Mouse (Mus musculus): ENCODE measurements around the gene Plk3. TPM values are rescaled to one million over a fixed set of nuclear protein-coding genes. Genes with fewer than 3 reads are reported as not detected.

Gene Plk3
- polyA plus RNA-seq, 1 experiment = 23.9 TPM

GRCm38 (mm10) chr4:117148815-117149214 is 15.1 kb upstream of the Plk3 start:
- no peaks in the 10 kb centered on the region for H3K27me3 ChIP-seq (ENCODE audit: control insufficient read depth, insufficient read depth, low read length)
- H3K4me1 ChIP-seq (ENCODE audit: control insufficient read depth, insufficient read depth, insufficient read length, low read length) = no peaks in the 10 kb centered on the region
- H3K27ac ChIP-seq (ENCODE audit: insufficient read depth, low read depth, low read length) = no peak overlapping the region
- no peak overlapping the region for H3K4me3 ChIP-seq (ENCODE audit: low read depth, low read length)
- peaks cover 31% of the 10 kb centered on the region for H3K36me3 ChIP-seq (ENCODE audit: control insufficient read depth, insufficient read depth, low read length)
- 77% methylated on average over 24 of the region's 24 CpGs for WGBS
- TF ChIP-seq POLR2A (IDR thresholded peaks at IDR 0.05; ENCODE audit: low read depth, low read length) = no peak
- no peak for TF ChIP-seq CTCF (IDR thresholded peaks at IDR 0.05; ENCODE audit: extremely low read depth, insufficient read length, insufficient replicate concordance, low read depth, low read length)

DNA sequence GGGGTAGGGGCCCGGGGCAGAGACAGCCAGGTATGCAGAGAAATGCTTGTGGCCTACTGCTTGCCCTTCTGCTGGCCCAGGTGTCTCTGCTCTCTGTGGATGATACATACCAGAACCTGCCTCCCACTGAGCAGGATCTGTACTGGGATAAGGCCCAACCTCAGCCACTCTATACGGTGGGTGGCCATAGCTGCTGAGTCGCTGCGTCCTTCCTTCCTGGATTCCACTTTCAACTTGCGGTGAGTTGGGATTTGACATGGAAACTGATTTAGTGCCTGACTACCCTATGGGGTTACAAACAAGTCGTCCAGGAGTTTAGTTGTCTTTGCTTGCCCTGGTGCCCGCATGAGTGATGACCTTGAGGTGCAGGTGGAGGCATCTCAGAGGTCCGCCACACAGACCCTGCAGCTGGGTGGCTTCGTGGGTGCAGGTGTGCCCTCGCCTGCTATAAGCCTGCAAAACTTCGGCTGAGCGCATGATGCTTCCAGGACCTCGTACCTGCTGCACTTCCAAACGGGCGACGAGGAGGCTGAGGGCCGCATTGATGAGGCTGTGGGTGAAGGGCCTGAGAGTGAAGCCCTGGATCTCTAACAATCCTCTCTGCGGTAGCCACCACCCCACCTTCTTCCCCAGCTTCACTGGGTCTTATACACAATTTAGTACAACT is 14.4 kb upstream of the Plk3 start:
- no peak overlapping the region for H3K27ac ChIP-seq (ENCODE audit: insufficient read depth, low read depth, low read length)
- 69% methylated on average over 18 of the region's 18 CpGs for WGBS
- TF ChIP-seq CTCF (IDR thresholded peaks at IDR 0.05; ENCODE audit: extremely low read depth, insufficient read length, insufficient replicate concordance, low read depth, low read length) = no peak
- TF ChIP-seq POLR2A (IDR thresholded peaks at IDR 0.05; ENCODE audit: low read depth, low read length) = no peak

DNA sequence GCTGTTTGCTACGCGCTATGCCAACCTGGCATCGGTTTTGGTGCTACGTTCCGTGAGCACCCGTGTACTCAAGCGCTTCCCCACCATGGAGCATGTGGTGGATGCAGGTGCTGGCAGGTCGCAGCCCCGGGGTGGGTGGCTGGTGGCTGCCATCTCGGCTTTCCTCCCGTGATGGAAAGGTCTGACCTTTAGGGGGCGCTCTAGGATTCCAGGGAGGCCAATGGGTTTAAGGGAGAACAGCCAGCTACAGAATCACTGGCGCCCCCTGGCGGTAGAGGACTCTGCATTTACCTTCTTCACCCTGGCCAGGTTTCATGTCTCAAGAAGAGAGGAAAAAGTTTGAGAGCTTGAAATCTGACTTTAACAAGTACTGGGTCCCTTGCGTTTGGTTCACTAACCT is 12.4 kb upstream of the Plk3 start:
- no peak overlapping the region for H3K27ac ChIP-seq (ENCODE audit: insufficient read depth, low read depth, low read length)
- 38% methylated on average over 15 of the region's 15 CpGs for WGBS
- no peaks in the 10 kb centered on the region for H3K4me1 ChIP-seq (ENCODE audit: control insufficient read depth, insufficient read depth, insufficient read length, low read length)
- H3K36me3 ChIP-seq (ENCODE audit: control insufficient read depth, insufficient read depth, low read length) = peaks cover 9% of the 10 kb centered on the region
- TF ChIP-seq CTCF (IDR thresholded peaks at IDR 0.05; ENCODE audit: extremely low read depth, insufficient read length, insufficient replicate concordance, low read depth, low read length) (peak; percentile 96; the same call in 1 of the 2 replicates), POLR2A (IDR thresholded peaks at IDR 0.05; ENCODE audit: low read depth, low read length) (no peak)
- H3K27me3 ChIP-seq (ENCODE audit: control insufficient read depth, insufficient read depth, low read length) = no peaks in the 10 kb centered on the region
- no peak overlapping the region for H3K4me3 ChIP-seq (ENCODE audit: low read depth, low read length)

More for the DNA sequence above, 14.4 kb upstream of the Plk3 start:
- H3K36me3 ChIP-seq (ENCODE audit: control insufficient read depth, insufficient read depth, low read length) = peaks cover 26% of the 10 kb centered on the region
- no peaks in the 10 kb centered on the region for H3K4me1 ChIP-seq (ENCODE audit: control insufficient read depth, insufficient read depth, insufficient read length, low read length)
- H3K4me3 ChIP-seq (ENCODE audit: low read depth, low read length) = no peak overlapping the region
- H3K27me3 ChIP-seq (ENCODE audit: control insufficient read depth, insufficient read depth, low read length) = no peaks in the 10 kb centered on the region

DNA sequence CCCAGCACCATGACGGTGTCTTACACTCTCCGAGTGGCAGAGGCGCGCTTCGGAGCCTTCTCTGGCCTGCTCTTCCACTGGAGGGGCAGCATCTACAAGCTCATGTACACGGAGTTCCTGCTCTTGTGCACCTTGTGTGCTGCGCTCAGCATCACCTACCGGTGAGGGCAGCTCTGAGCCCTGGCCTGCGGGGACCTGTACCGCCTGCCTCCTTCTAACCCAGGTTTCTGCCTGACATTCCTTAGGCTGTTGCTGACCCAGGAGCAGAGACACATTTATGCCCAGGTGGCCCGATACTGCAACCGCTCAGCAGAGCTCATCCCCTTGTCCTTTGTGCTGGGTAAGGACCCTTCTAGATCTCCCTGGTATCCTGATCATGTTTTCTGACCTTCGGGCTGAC is 11.5 kb upstream of the Plk3 start:
- Histone ChIP-seq H3K27me3 (ENCODE audit: control insufficient read depth, insufficient read depth, low read length) (no peaks in the 10 kb centered on the region), H3K36me3 (ENCODE audit: control insufficient read depth, insufficient read depth, low read length) (peaks cover 2% of the 10 kb centered on the region), H3K27ac (ENCODE audit: insufficient read depth, low read depth, low read length) (no peak overlapping the region), H3K4me3 (ENCODE audit: low read depth, low read length) (no peak overlapping the region), H3K4me1 (ENCODE audit: control insufficient read depth, insufficient read depth, insufficient read length, low read length) (no peaks in the 10 kb centered on the region)
- TF ChIP-seq CTCF (IDR thresholded peaks at IDR 0.05; ENCODE audit: extremely low read depth, insufficient read length, insufficient replicate concordance, low read depth, low read length) = no peak
- no peak for TF ChIP-seq POLR2A (IDR thresholded peaks at IDR 0.05; ENCODE audit: low read depth, low read length)
- 95% methylated on average over 13 of the region's 13 CpGs for whole genome bisulfite sequencing

DNA sequence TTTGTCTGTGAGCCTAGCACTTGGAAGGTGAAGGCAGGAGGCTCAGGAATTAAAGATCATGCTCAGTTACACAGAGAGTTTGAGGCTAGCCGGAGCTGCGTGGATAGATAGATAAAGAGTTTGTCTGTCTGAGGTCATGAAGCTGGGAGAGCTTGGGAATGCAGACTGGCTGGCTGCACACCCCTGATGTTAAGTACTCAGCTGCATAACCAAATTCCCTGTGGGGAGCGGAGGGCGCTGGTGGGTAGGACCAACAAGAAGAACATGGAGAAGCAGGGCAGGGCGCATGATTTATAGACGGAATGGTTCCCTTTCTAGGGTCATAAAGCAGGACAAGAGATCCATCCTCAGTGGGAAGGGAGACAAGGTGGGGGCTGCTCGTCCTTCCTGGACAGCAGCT is 9.3 kb upstream of the Plk3 start:
- Histone ChIP-seq H3K27me3 (ENCODE audit: control insufficient read depth, insufficient read depth, low read length) (no peaks in the 10 kb centered on the region), H3K4me1 (ENCODE audit: control insufficient read depth, insufficient read depth, insufficient read length, low read length) (no peaks in the 10 kb centered on the region), H3K27ac (ENCODE audit: insufficient read depth, low read depth, low read length) (no peak overlapping the region), H3K36me3 (ENCODE audit: control insufficient read depth, insufficient read depth, low read length) (no peaks in the 10 kb centered on the region), H3K4me3 (ENCODE audit: low read depth, low read length) (no peak overlapping the region)
- WGBS = 55% methylated on average over 7 of the region's 7 CpGs
- no peak for TF ChIP-seq CTCF (IDR thresholded peaks at IDR 0.05; ENCODE audit: extremely low read depth, insufficient read length, insufficient replicate concordance, low read depth, low read length)
- no peak for TF ChIP-seq POLR2A (IDR thresholded peaks at IDR 0.05; ENCODE audit: low read depth, low read length)

- TF ChIP-seq CTCF (IDR thresholded peaks at IDR 0.05; ENCODE audit: extremely low read depth, insufficient read length, insufficient replicate concordance, low read depth, low read length) (no peak), POLR2A (IDR thresholded peaks at IDR 0.05; ENCODE audit: low read depth, low read length) (no peak)
- 35% methylated on average over 4 of the region's 4 CpGs for WGBS
- H3K27me3 ChIP-seq (ENCODE audit: control insufficient read depth, insufficient read depth, low read length) = no peaks in the 10 kb centered on the region
- H3K4me1 ChIP-seq (ENCODE audit: control insufficient read depth, insufficient read depth, insufficient read length, low read length) = peaks cover 5% of the 10 kb centered on the region
- H3K4me3 ChIP-seq (ENCODE audit: low read depth, low read length) = no peak overlapping the region
- no peaks in the 10 kb centered on the region for H3K36me3 ChIP-seq (ENCODE audit: control insufficient read depth, insufficient read depth, low read length)
- no peak overlapping the region for H3K27ac ChIP-seq (ENCODE audit: insufficient read depth, low read depth, low read length)
These were observed 6.8 kb upstream of the Plk3 start for GRCm38 (mm10) chr4:117140613-117141012.

GRCm38 (mm10) chr4:117139217-117139612 is 5.5 kb upstream of the Plk3 start:
- Histone ChIP-seq H3K36me3 (ENCODE audit: control insufficient read depth, insufficient read depth, low read length) (no peaks in the 10 kb centered on the region), H3K4me3 (ENCODE audit: low read depth, low read length) (no peak overlapping the region), H3K27me3 (ENCODE audit: control insufficient read depth, insufficient read depth, low read length) (no peaks in the 10 kb centered on the region), H3K27ac (ENCODE audit: insufficient read depth, low read depth, low read length) (peak overlapping the region; percentile 87), H3K4me1 (ENCODE audit: control insufficient read depth, insufficient read depth, insufficient read length, low read length) (peaks cover 14% of the 10 kb centered on the region)
- TF ChIP-seq POLR2A (IDR thresholded peaks at IDR 0.05; ENCODE audit: low read depth, low read length) (no peak), CTCF (IDR thresholded peaks at IDR 0.05; ENCODE audit: extremely low read depth, insufficient read length, insufficient replicate concordance, low read depth, low read length) (peak; percentile 65; the same call in 1 of the 2 replicates)
- 2% methylated on average over 2 of the region's 2 CpGs for WGBS
